Mouse (Mus musculus): Measurements from ENCODE around the gene Kcna7. TPM values are rescaled to one million over a fixed set of nuclear protein-coding genes. Genes with fewer than 3 reads are reported as not detected.
"Not testable (repeated sequence)": the region's sequence is repeated elsewhere in the genome, so short reads cannot be mapped to it uniquely, and the experiment has no call there.

The Kcna7 gene
- polyA plus RNA-seq (2014; fragmentation: Nextera tagmentation; extraction: Ambion mirVana): 0.20 TPM in 1 of 2 replicates, not detected in the other

- Histone ChIP-seq H3K27me3 (ENCODE audit: control insufficient read depth, insufficient read depth, low read length) (peaks cover 54% of the 10 kb centered on the region), H3K9ac (ENCODE audit: low read length) (no peak within 1 kb of the TSS), H3K36me3 (ENCODE audit: control insufficient read depth, insufficient read depth, low read length) (no peaks in the 10 kb centered on the region), H3K4me3 (ENCODE audit: low read depth, low read length) (peak within 1 kb of the TSS; percentile 30), H3K4me2 (ENCODE audit: low read depth) (peak within 1 kb of the TSS; percentile 32), H3K9me3 (ENCODE audit: control insufficient read depth, low read length) (no peaks in the 10 kb centered on the region), H3K4me1 (ENCODE audit: control insufficient read depth, insufficient read depth, low read length) (no peaks in the 10 kb centered on the region), H3K27ac (ENCODE audit: low read depth, low read length) (no peak within 1 kb of the TSS)
- peak; percentile 38; the same call in 1 of the 2 replicates for ATAC-seq (ENCODE audit: insufficient read depth, low FRiP score, low TSS enrichment)
- 14% methylated on average over 28 of the region's 28 CpGs for WGBS
- DNase-seq (ENCODE audit: low spot score): peak; percentile 63
These were observed at the start of gene Kcna7 for GRCm38 (mm10) chr7:45405091-45406075. Gene Kcna7 (plus strand): TSS chr7:45405653.

- Histone ChIP-seq H3K27me3 (ENCODE audit: control insufficient read depth, insufficient read depth, low read length) (no peaks in the 10 kb centered on the region), H3K4me1 (ENCODE audit: control insufficient read depth, insufficient read depth, low read length) (no peaks in the 10 kb centered on the region), H3K9ac (ENCODE audit: low read length) (no peak overlapping the region), H3K27ac (ENCODE audit: low read depth, low read length) (no peak overlapping the region), H3K4me3 (ENCODE audit: low read depth, low read length) (no peak overlapping the region), H3K36me3 (ENCODE audit: control insufficient read depth, insufficient read depth, low read length) (peaks cover 2% of the 10 kb centered on the region; the same call in 1 of the 2 replicates), H3K9me3 (ENCODE audit: control insufficient read depth, low read length) (no peaks in the 10 kb centered on the region), H3K4me2 (ENCODE audit: low read depth) (no peak overlapping the region)
- ATAC-seq (ENCODE audit: insufficient read depth, low FRiP score, low TSS enrichment): no peak
- WGBS: 57% methylated on average over 13 of the region's 13 CpGs
- DNase-seq (ENCODE audit: low spot score): no peak
These were observed 49.4 kb upstream of the Kcna7 start for GRCm38 (mm10) chr7:45356087-45356486.

- not testable (repeated sequence) for DNase-seq (ENCODE audit: low spot score); H3K4me3 ChIP-seq (ENCODE audit: low read depth, low read length); H3K4me1 ChIP-seq (ENCODE audit: control insufficient read depth, insufficient read depth, low read length); H3K36me3 ChIP-seq (ENCODE audit: control insufficient read depth, insufficient read depth, low read length); H3K27ac ChIP-seq (ENCODE audit: low read depth, low read length); H3K9me3 ChIP-seq (ENCODE audit: control insufficient read depth, low read length); H3K4me2 ChIP-seq (ENCODE audit: low read depth); H3K9ac ChIP-seq (ENCODE audit: low read length); ATAC-seq (ENCODE audit: insufficient read depth, low FRiP score, low TSS enrichment); H3K27me3 ChIP-seq (ENCODE audit: control insufficient read depth, insufficient read depth, low read length)
- WGBS: 56% methylated on average over 10 of the region's 11 CpGs
These were observed 46.4 kb upstream of the Kcna7 start for GRCm38 (mm10) chr7:45359081-45359480.

DNA sequence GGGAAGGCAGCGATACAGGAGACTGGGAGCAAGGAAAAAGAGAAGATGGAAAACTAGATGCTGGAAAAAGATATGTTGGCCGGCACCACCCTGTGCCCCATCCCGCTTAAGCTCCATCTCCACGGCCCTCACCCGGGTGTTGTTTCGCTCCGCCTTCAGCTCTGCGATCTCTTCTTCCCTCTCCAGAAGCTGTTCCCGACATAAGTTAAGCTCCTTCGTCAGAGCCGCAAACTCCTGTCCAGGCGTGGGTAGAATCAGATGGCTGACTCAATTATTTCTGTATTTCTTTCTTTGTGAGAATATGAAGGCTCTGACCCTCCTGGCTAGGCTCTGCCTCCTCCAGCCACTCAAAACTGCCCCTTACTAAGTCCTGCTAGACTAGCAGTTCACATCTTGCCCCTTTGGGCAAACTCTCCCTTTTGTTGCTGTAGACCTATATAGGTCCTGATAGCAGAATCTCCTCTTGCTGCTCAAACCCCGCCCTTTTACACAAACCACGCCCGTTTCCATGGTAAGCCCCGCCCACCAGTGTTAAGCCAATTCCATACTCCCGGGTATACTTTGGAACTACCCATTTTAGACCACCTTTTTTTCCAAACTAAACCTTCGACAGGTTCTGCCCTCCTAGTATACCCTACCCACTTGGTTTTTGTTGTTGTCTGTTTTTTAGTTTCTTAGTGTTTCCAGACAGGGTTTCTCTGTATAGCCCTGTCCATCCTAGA, 44.9 kb upstream of the Kcna7 start:
- Histone ChIP-seq H3K9ac (ENCODE audit: low read length) (no peak overlapping the region), H3K4me2 (ENCODE audit: low read depth) (no peak overlapping the region), H3K4me1 (ENCODE audit: control insufficient read depth, insufficient read depth, low read length) (no peaks in the 10 kb centered on the region), H3K4me3 (ENCODE audit: low read depth, low read length) (no peak overlapping the region), H3K27ac (ENCODE audit: low read depth, low read length) (no peak overlapping the region), H3K27me3 (ENCODE audit: control insufficient read depth, insufficient read depth, low read length) (peaks cover 8% of the 10 kb centered on the region), H3K9me3 (ENCODE audit: control insufficient read depth, low read length) (no peaks in the 10 kb centered on the region), H3K36me3 (ENCODE audit: control insufficient read depth, insufficient read depth, low read length) (peaks cover 2% of the 10 kb centered on the region; the same call in 1 of the 2 replicates)
- ATAC-seq (ENCODE audit: insufficient read depth, low FRiP score, low TSS enrichment) (no peak), DNase-seq (ENCODE audit: low spot score) (no peak)
- 52% methylated on average over 18 of the region's 18 CpGs for WGBS

DNA sequence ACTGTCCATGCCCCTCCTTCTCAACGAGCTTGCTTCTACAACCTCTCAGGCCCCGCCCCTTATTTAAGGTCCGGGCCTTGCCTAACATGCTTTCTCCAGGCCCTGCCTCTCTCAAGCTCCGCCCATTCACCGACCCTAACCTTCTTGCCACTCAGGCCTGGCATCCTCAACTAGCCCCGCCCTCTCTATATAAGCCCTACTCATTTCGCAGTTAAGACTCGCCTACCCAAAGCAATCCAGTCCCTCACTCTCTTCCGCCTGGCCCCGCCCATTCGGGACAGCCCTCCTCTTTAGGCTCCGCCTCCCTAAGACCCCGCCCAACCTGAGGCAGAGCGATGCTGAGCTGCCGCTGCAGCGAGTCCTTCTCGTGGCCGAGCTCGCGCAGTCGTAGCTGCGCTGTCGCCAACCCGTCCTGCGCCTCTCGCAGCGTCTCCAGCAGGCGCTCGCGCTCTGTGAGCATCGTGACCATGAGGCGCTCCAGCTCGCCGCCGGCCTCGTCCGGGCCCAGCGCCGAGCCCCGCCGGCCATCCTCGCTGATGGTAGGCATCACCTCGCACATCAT, 44.1 kb upstream of the Kcna7 start:
- peak overlapping the region; percentile 35 for H3K4me3 ChIP-seq (ENCODE audit: low read depth, low read length)
- peak overlapping the region; percentile 54 for H3K4me2 ChIP-seq (ENCODE audit: low read depth)
- no peak overlapping the region for H3K27ac ChIP-seq (ENCODE audit: low read depth, low read length)
- H3K36me3 ChIP-seq (ENCODE audit: control insufficient read depth, insufficient read depth, low read length): peaks cover 2% of the 10 kb centered on the region; the same call in 1 of the 2 replicates
- peaks cover 12% of the 10 kb centered on the region for H3K27me3 ChIP-seq (ENCODE audit: control insufficient read depth, insufficient read depth, low read length)
- WGBS: under 1% methylated on average over 43 of the region's 43 CpGs
- peak; percentile 92 for DNase-seq (ENCODE audit: low spot score)
- peak; percentile 84 for ATAC-seq (ENCODE audit: insufficient read depth, low FRiP score, low TSS enrichment)
- no peaks in the 10 kb centered on the region for H3K9me3 ChIP-seq (ENCODE audit: control insufficient read depth, low read length)
- no peaks in the 10 kb centered on the region for H3K4me1 ChIP-seq (ENCODE audit: control insufficient read depth, insufficient read depth, low read length)
- H3K9ac ChIP-seq (ENCODE audit: low read length): peak overlapping the region; percentile 56

- Histone ChIP-seq H3K36me3 (ENCODE audit: control insufficient read depth, insufficient read depth, low read length) (no peaks in the 10 kb centered on the region), H3K4me1 (ENCODE audit: control insufficient read depth, insufficient read depth, low read length) (no peaks in the 10 kb centered on the region), H3K27ac (ENCODE audit: low read depth, low read length) (no peak overlapping the region), H3K9me3 (ENCODE audit: control insufficient read depth, low read length) (no peaks in the 10 kb centered on the region), H3K9ac (ENCODE audit: low read length) (no peak overlapping the region), H3K4me2 (ENCODE audit: low read depth) (no peak overlapping the region), H3K27me3 (ENCODE audit: control insufficient read depth, insufficient read depth, low read length) (peaks cover 12% of the 10 kb centered on the region), H3K4me3 (ENCODE audit: low read depth, low read length) (no peak overlapping the region)
- no peak for ATAC-seq (ENCODE audit: insufficient read depth, low FRiP score, low TSS enrichment)
- DNase-seq (ENCODE audit: low spot score): peak; percentile 57
- WGBS: 4% methylated on average over 13 of the region's 13 CpGs
These were observed 42.7 kb upstream of the Kcna7 start for GRCm38 (mm10) chr7:45362801-45363200.

GRCm38 (mm10) chr7:45363983-45364382, 41.5 kb upstream of the Kcna7 start:
- no peak overlapping the region for H3K9ac ChIP-seq (ENCODE audit: low read length)
- no peak overlapping the region for H3K4me3 ChIP-seq (ENCODE audit: low read depth, low read length)
- H3K27me3 ChIP-seq (ENCODE audit: control insufficient read depth, insufficient read depth, low read length): peaks cover 17% of the 10 kb centered on the region
- H3K4me1 ChIP-seq (ENCODE audit: control insufficient read depth, insufficient read depth, low read length): no peaks in the 10 kb centered on the region
- no peak for DNase-seq (ENCODE audit: low spot score)
- no peaks in the 10 kb centered on the region for H3K9me3 ChIP-seq (ENCODE audit: control insufficient read depth, low read length)
- H3K36me3 ChIP-seq (ENCODE audit: control insufficient read depth, insufficient read depth, low read length): no peaks in the 10 kb centered on the region
- no peak overlapping the region for H3K4me2 ChIP-seq (ENCODE audit: low read depth)
- WGBS: 85% methylated on average over 2 of the region's 2 CpGs
- no peak overlapping the region for H3K27ac ChIP-seq (ENCODE audit: low read depth, low read length)
- ATAC-seq (ENCODE audit: insufficient read depth, low FRiP score, low TSS enrichment): no peak

GRCm38 (mm10) chr7:45365742-45366651, 39.5 kb upstream of the Kcna7 start:
- peaks cover 30% of the 10 kb centered on the region for H3K27me3 ChIP-seq (ENCODE audit: control insufficient read depth, insufficient read depth, low read length)
- H3K4me2 ChIP-seq (ENCODE audit: low read depth): peak overlapping the region; percentile 85
- peak overlapping the region; percentile 81 for H3K4me3 ChIP-seq (ENCODE audit: low read depth, low read length)
- 3% methylated on average over 34 of the region's 35 CpGs for WGBS
- no peaks in the 10 kb centered on the region for H3K9me3 ChIP-seq (ENCODE audit: control insufficient read depth, low read length)
- no peaks in the 10 kb centered on the region for H3K36me3 ChIP-seq (ENCODE audit: control insufficient read depth, insufficient read depth, low read length)
- peaks cover 11% of the 10 kb centered on the region for H3K4me1 ChIP-seq (ENCODE audit: control insufficient read depth, insufficient read depth, low read length)
- no peak for ATAC-seq (ENCODE audit: insufficient read depth, low FRiP score, low TSS enrichment)
- DNase-seq (ENCODE audit: low spot score): peak; percentile 56
- peak overlapping the region; percentile 82 for H3K9ac ChIP-seq (ENCODE audit: low read length)
- no peak overlapping the region for H3K27ac ChIP-seq (ENCODE audit: low read depth, low read length)

Measured in neural tube, embryonic 11.5 days (tissue).